Mouse (Mus musculus): ENCODE measurements around the gene Mark3. TPM values are rescaled to one million over a fixed set of nuclear protein-coding genes. Genes with fewer than 3 reads are reported as not detected.
"Not testable (repeated sequence)": the region's sequence is repeated elsewhere in the genome, so short reads cannot be mapped to it uniquely, and the experiment has no call there.

Gene Mark3
- total and polyA plus RNA-seq, 3 experiments: 18.1 to 52.5 (median 50.6) TPM

DNA sequence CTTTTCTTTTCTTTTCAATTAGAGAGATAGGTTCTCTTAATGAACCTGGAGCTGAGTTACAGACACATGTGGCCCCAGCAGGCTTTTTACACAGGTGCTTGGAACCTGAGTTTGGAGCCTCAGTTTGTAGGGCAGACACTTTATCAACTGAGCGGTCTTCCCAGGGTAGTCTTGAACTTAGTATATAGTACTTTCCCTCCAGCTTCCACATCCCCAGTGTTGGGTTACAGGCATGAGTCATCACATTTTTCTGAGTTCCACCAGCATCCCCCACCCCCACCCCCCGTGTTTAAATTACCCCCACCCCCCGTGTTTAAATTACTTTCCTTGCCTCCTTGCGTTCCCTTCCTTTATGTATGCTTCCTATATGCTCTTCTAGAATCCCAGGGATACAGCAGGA, 19.0 kb upstream of the Mark3 start:
- WGBS: 72% methylated on average over 4 of the region's 4 CpGs
- Histone ChIP-seq H3K4me1 (ENCODE audit: control insufficient read depth, insufficient read depth, low read length) (no peaks in the 10 kb centered on the region; the same call in 1 of the 2 replicates), H3K4me3 (no peak overlapping the region), H3K27me3 (ENCODE audit: control insufficient read depth, insufficient read depth, low read length) (no peaks in the 10 kb centered on the region), H3K36me3 (ENCODE audit: control insufficient read depth, insufficient read depth, low read length) (no peaks in the 10 kb centered on the region), H3K9ac (ENCODE audit: low read depth, low read length) (no peak overlapping the region), H3K27ac (no peak overlapping the region), H3K79me2 (replicated peaks; ENCODE audit: control insufficient read depth, insufficient read depth, low read length) (no peaks in the 10 kb centered on the region)
- DNase-seq: no peak
- intact Hi-C loops (cut with DNase I): no loop called here
- TF ChIP-seq CTCF (IDR thresholded peaks at IDR 0.05): no peak
- no peak for TF ChIP-seq POLR2A (IDR thresholded peaks at IDR 0.05; ENCODE audit: insufficient read depth, low read depth, low read length)
- no peak for TF ChIP-seq EP300 (IDR thresholded peaks at IDR 0.05; ENCODE audit: insufficient read depth, low read depth, low read length)

DNA sequence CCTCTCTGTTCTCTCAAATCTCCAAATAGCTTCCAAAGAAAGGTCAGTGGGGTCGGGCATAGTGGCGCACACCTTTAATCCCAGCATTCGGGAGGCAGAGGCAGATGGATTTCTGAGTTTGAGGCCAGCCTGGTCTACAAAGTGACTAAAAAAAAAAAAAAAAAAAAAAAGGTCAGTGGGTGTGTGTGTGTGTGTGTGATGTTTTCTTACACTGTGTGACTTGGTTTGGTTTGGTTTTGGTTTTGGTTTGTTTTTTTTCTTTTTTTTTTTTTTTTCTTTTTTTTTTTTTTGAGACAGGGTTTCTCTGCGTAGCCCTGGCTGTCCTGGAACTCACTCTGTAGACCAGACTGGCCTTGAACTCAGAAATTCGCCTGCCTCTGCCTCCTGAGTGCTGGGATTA, 18.4 kb upstream of the Mark3 start:
- 80% methylated on average over 5 of the region's 5 CpGs for WGBS
- not testable (repeated sequence) for H3K27ac ChIP-seq

DNA sequence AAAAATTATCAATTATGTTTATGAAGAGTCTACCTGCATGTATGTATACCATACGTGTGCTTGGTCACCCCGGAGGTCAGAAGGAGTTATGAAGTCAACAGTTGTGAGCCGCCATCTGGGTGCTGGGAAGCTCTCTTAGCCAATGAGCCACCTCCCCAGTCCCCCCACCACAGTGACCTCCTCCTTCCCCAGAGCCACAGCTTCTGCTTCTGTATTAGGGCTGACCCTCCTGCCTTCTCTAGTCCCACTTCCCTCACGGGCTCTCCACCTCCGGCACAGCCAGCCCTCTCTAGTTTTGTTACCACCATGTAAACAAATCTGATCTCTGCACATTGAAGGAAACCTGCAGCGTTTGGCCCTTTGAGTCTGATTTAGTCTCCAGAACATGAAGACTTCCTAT, 16.8 kb upstream of the Mark3 start:
- Histone ChIP-seq H3K79me2 (replicated peaks; ENCODE audit: control insufficient read depth, insufficient read depth, low read length) (no peaks in the 10 kb centered on the region), H3K9ac (ENCODE audit: low read depth, low read length) (no peak overlapping the region), H3K36me3 (ENCODE audit: control insufficient read depth, insufficient read depth, low read length) (no peaks in the 10 kb centered on the region), H3K4me3 (no peak overlapping the region), H3K4me1 (ENCODE audit: control insufficient read depth, insufficient read depth, low read length) (no peaks in the 10 kb centered on the region; the same call in 1 of the 2 replicates), H3K27ac (no peak overlapping the region), H3K27me3 (ENCODE audit: control insufficient read depth, insufficient read depth, low read length) (no peaks in the 10 kb centered on the region)
- intact Hi-C loops (cut with DNase I): no loop called here
- no peak for TF ChIP-seq POLR2A (IDR thresholded peaks at IDR 0.05; ENCODE audit: insufficient read depth, low read depth, low read length)
- no peak for TF ChIP-seq EP300 (IDR thresholded peaks at IDR 0.05; ENCODE audit: insufficient read depth, low read depth, low read length)
- TF ChIP-seq CTCF (IDR thresholded peaks at IDR 0.05): no peak
- no peak for DNase-seq
- 69% methylated on average over 6 of the region's 6 CpGs for WGBS

More for the DNA sequence above, 18.4 kb upstream of the Mark3 start:
- H3K79me2 ChIP-seq (replicated peaks; ENCODE audit: control insufficient read depth, insufficient read depth, low read length); H3K9ac ChIP-seq (ENCODE audit: low read depth, low read length); H3K36me3 ChIP-seq (ENCODE audit: control insufficient read depth, insufficient read depth, low read length); H3K4me3 ChIP-seq; H3K4me1 ChIP-seq (ENCODE audit: control insufficient read depth, insufficient read depth, low read length); H3K27me3 ChIP-seq (ENCODE audit: control insufficient read depth, insufficient read depth, low read length); DNase-seq; intact Hi-C loops (cut with DNase I): not testable (repeated sequence)

DNA sequence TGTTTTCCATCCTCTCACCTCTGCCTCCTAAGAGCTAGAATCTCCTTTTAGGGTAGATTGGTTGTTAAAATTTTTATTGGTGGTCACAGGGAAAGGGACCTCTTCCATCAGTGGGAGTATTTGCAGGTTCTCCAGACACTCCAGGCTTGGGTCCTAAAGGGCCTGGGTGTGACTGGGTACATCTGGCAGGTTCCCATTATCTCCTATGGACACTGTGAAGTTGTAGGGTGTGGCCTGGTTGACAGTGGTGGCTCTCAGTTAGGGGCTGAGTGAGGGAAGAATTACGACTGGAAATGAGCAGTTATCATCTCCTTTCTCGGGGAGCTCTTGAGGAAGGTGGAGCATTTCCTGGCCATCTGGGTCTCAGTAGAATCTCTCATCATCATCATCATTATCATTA, 15.7 kb upstream of the Mark3 start:
- no peak overlapping the region for H3K9ac ChIP-seq (ENCODE audit: low read depth, low read length)
- intact Hi-C loops (cut with DNase I): no loop called here
- no peaks in the 10 kb centered on the region for H3K79me2 ChIP-seq (replicated peaks; ENCODE audit: control insufficient read depth, insufficient read depth, low read length)
- no peak for TF ChIP-seq POLR2A (IDR thresholded peaks at IDR 0.05; ENCODE audit: insufficient read depth, low read depth, low read length)
- no peak for TF ChIP-seq CTCF (IDR thresholded peaks at IDR 0.05)
- DNase-seq: no peak
- no peaks in the 10 kb centered on the region for H3K36me3 ChIP-seq (ENCODE audit: control insufficient read depth, insufficient read depth, low read length)
- 57% methylated on average over 2 of the region's 2 CpGs for WGBS
- H3K27ac ChIP-seq: no peak overlapping the region
- peaks cover 1% of the 10 kb centered on the region for H3K4me1 ChIP-seq (ENCODE audit: control insufficient read depth, insufficient read depth, low read length)
- no peak overlapping the region for H3K4me3 ChIP-seq
- no peaks in the 10 kb centered on the region for H3K27me3 ChIP-seq (ENCODE audit: control insufficient read depth, insufficient read depth, low read length)

- H3K36me3 ChIP-seq (ENCODE audit: control insufficient read depth, insufficient read depth, low read length): no peaks in the 10 kb centered on the region
- peak in 1 of 2 experiments; percentile 30 for DNase-seq
- H3K4me3 ChIP-seq: no peak overlapping the region; the same call in 1 of the 2 replicates
- no peak overlapping the region for H3K27ac ChIP-seq
- no peak for TF ChIP-seq CTCF (IDR thresholded peaks at IDR 0.05)
- TF ChIP-seq POLR2A (IDR thresholded peaks at IDR 0.05; ENCODE audit: insufficient read depth, low read depth, low read length): no peak
- no peak for TF ChIP-seq EP300 (IDR thresholded peaks at IDR 0.05; ENCODE audit: insufficient read depth, low read depth, low read length)
- no peak overlapping the region for H3K9ac ChIP-seq (ENCODE audit: low read depth, low read length)
- 30% methylated on average over 18 of the region's 18 CpGs for WGBS
- H3K4me1 ChIP-seq (ENCODE audit: control insufficient read depth, insufficient read depth, low read length): peaks cover 1% of the 10 kb centered on the region
- intact Hi-C loops (cut with DNase I): no loop called here
- H3K79me2 ChIP-seq (replicated peaks; ENCODE audit: control insufficient read depth, insufficient read depth, low read length): no peaks in the 10 kb centered on the region
- H3K27me3 ChIP-seq (ENCODE audit: control insufficient read depth, insufficient read depth, low read length): no peaks in the 10 kb centered on the region
These were observed 14.6 kb upstream of the Mark3 start for GRCm38 (mm10) chr12:111559647-111560258.

DNA sequence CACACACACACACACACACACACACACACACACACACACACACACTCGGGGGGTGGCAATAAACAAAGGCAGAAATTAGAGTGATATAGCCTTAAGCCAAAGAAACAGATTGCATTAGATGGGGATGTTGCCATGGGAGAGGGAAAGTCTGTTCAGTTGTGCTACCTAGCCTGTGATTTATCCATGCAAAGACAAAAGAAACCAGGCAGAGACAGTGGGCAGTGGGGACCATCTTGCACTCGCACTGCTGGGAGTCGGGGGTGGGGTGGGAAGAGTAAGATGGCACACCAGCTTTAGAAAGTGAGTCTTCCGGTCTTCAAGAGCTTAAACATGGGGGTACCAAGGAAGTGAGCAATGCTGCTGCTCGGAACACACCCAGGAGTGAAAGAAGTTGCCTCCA, 14.0 kb upstream of the Mark3 start:
- Histone ChIP-seq H3K27me3 (ENCODE audit: control insufficient read depth, insufficient read depth, low read length) (no peaks in the 10 kb centered on the region), H3K4me1 (ENCODE audit: control insufficient read depth, insufficient read depth, low read length) (peaks cover 1% of the 10 kb centered on the region), H3K79me2 (replicated peaks; ENCODE audit: control insufficient read depth, insufficient read depth, low read length) (no peaks in the 10 kb centered on the region), H3K4me3 (no peak overlapping the region), H3K36me3 (ENCODE audit: control insufficient read depth, insufficient read depth, low read length) (no peaks in the 10 kb centered on the region), H3K9ac (ENCODE audit: low read depth, low read length) (no peak overlapping the region), H3K27ac (no peak overlapping the region)
- TF ChIP-seq POLR2A (IDR thresholded peaks at IDR 0.05; ENCODE audit: insufficient read depth, low read depth, low read length) (no peak), EP300 (IDR thresholded peaks at IDR 0.05; ENCODE audit: insufficient read depth, low read depth, low read length) (no peak), CTCF (IDR thresholded peaks at IDR 0.05) (no peak)
- 69% methylated on average over 5 of the region's 5 CpGs for WGBS
- DNase-seq: no peak
- intact Hi-C loops (cut with DNase I): no loop called here

All from heart, adult 2 months (tissue).